Mouse (Mus musculus): ENCODE results near the gene Mrpl14. TPM values are rescaled to one million over a fixed set of nuclear protein-coding genes. Genes with fewer than 3 reads are reported as not detected.

The Mrpl14 gene
- polyA plus RNA-seq, 1 experiment from 2014 or later, result 154 TPM

DNA sequence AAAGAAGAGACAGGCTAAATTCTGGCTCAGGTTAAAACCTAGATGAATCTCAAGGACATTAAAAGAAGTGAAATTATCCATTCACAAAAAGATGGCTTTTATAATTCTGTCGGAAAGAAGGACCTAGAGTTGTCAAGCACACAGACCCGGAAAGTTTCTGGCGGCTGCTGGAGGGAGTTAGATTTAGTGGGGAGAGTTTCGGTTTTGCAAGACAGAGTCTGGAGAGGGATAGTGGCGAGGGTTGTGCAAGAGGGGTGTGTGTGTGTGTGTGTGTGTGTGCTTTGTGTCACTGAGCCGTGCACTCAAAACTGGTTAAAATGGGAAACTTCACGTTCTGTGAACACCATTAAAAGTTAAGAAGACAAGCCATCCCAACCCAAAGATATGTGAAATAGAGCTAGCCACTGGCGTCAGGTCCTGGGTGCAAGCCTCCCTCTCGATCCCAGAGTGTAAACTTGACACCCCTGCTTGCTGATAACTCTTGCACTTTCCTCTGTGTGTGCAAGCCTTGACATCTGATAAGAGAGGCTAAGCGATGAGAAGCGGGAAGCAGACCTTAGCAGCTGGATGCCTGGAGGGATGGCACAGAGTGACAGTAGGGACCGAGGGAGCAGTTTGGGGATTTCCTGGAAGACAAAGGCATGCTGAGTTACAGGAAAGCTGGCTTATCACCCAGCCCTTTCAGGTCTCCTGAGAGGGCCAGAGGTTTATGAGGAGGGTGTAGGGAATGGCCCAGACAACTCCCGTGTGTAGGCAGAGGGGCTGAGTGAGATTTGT is 56.4 kb downstream of the Mrpl14 start:
- 54% methylated on average over 13 of the region's 13 CpGs for WGBS
- Histone ChIP-seq H3K9me3 (ENCODE audit: control insufficient read depth, low read length) (no peaks in the 10 kb centered on the region), H3K9ac (ENCODE audit: low read length) (no peak overlapping the region), H3K4me2 (ENCODE audit: low read depth, severe bottlenecking) (no peak overlapping the region), H3K27me3 (ENCODE audit: control insufficient read depth, insufficient read depth, low read length) (no peaks in the 10 kb centered on the region), H3K27ac (replicated peaks; ENCODE audit: low read depth, low read length) (no peak overlapping the region), H3K4me3 (ENCODE audit: low read depth, low read length) (no peak overlapping the region), H3K4me1 (ENCODE audit: control insufficient read depth, insufficient read depth, low read length) (no peaks in the 10 kb centered on the region; the same call in none of the 2 replicates), H3K36me3 (ENCODE audit: control insufficient read depth, insufficient read depth, low read length) (no peaks in the 10 kb centered on the region)
- DNase-seq (ENCODE audit: low spot score) (no peak), ATAC-seq (ENCODE audit: insufficient number of reproducible peaks, low FRiP score, low TSS enrichment, low read depth) (no peak)

DNA sequence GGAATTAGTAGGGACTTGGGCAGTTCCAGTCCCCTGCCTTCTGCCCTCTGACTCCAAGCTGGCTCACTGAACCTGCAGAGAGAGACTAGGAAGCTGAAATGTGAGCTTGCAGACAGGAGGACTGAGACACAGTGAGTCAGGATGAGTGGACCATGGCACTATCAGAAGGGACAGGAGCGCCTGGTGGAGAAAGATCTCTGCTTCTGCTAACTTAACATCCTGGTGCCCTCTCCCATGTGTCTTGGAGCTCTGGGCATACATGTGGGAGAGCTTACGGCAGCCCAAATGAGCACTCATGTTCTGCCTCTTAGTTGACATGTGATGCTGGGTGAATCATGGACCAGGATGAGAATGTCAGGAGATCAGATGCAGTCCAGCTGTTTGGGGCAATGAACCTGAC is 59.5 kb downstream of the Mrpl14 start:
- H3K4me2 ChIP-seq (ENCODE audit: low read depth, severe bottlenecking), result no peak overlapping the region
- no peak for DNase-seq (ENCODE audit: low spot score)
- no peak overlapping the region for H3K4me3 ChIP-seq (ENCODE audit: low read depth, low read length)
- H3K27me3 ChIP-seq (ENCODE audit: control insufficient read depth, insufficient read depth, low read length), result no peaks in the 10 kb centered on the region
- H3K27ac ChIP-seq (replicated peaks; ENCODE audit: low read depth, low read length), result no peak overlapping the region
- H3K36me3 ChIP-seq (ENCODE audit: control insufficient read depth, insufficient read depth, low read length), result no peaks in the 10 kb centered on the region
- no peak overlapping the region for H3K9ac ChIP-seq (ENCODE audit: low read length)
- 94% methylated on average over 2 of the region's 2 CpGs for WGBS
- ATAC-seq (ENCODE audit: insufficient number of reproducible peaks, low FRiP score, low TSS enrichment, low read depth), result no peak
- no peaks in the 10 kb centered on the region for H3K9me3 ChIP-seq (ENCODE audit: control insufficient read depth, low read length)
- no peaks in the 10 kb centered on the region for H3K4me1 ChIP-seq (ENCODE audit: control insufficient read depth, insufficient read depth, low read length)

DNA sequence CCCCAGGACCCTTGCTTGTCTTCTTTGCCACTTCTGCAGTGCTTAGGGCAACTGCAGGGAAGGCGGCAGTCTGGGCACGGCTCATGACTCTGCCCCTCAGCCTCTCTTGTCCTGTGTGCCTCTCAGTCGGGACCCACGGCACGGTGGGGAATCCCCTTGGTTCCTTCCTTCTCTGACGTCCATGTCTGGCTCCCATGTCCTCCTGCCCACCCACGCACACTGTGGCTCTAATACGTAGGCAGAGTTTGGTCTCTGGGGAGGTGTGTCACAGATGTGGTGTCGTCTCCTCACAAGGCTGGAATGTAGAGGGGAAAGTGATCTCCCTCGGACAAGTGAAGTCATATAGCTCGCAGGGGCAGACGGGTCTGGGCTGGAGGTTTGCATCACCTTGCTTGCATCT is 60.6 kb downstream of the Mrpl14 start:
- 72% methylated on average over 12 of the region's 12 CpGs for WGBS
- no peak overlapping the region for H3K9ac ChIP-seq (ENCODE audit: low read length)
- ATAC-seq (ENCODE audit: insufficient number of reproducible peaks, low FRiP score, low TSS enrichment, low read depth) (no peak), DNase-seq (ENCODE audit: low spot score) (no peak)
- no peaks in the 10 kb centered on the region for H3K36me3 ChIP-seq (ENCODE audit: control insufficient read depth, insufficient read depth, low read length)
- no peak overlapping the region for H3K4me3 ChIP-seq (ENCODE audit: low read depth, low read length)
- H3K9me3 ChIP-seq (ENCODE audit: control insufficient read depth, low read length), result no peaks in the 10 kb centered on the region
- H3K4me1 ChIP-seq (ENCODE audit: control insufficient read depth, insufficient read depth, low read length), result no peaks in the 10 kb centered on the region
- no peak overlapping the region for H3K27ac ChIP-seq (replicated peaks; ENCODE audit: low read depth, low read length)
- H3K27me3 ChIP-seq (ENCODE audit: control insufficient read depth, insufficient read depth, low read length), result no peaks in the 10 kb centered on the region
- H3K4me2 ChIP-seq (ENCODE audit: low read depth, severe bottlenecking), result no peak overlapping the region

DNA sequence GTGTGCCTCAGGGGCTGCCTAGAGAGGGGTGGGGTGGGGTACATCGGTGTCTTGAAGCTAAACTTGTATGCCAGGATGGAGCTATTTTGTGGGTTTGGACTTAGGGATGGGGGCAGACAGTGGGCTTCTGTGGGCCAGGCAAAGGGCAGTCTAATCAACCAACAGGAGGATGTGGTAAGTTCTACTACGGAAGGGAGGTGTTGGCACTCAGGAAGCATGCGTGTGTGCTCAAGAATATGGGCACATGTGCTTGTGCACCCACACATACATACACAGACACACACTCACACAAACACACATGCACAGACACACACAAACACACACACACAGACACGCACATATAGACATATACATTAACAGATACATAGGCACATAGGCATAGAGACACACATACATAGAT is 61.2 kb downstream of the Mrpl14 start:
- Histone ChIP-seq H3K27ac (replicated peaks; ENCODE audit: low read depth, low read length) (no peak overlapping the region), H3K4me2 (ENCODE audit: low read depth, severe bottlenecking) (no peak overlapping the region), H3K9me3 (ENCODE audit: control insufficient read depth, low read length) (no peaks in the 10 kb centered on the region), H3K36me3 (ENCODE audit: control insufficient read depth, insufficient read depth, low read length) (no peaks in the 10 kb centered on the region), H3K4me3 (ENCODE audit: low read depth, low read length) (no peak overlapping the region), H3K27me3 (ENCODE audit: control insufficient read depth, insufficient read depth, low read length) (no peaks in the 10 kb centered on the region), H3K9ac (ENCODE audit: low read length) (no peak overlapping the region), H3K4me1 (ENCODE audit: control insufficient read depth, insufficient read depth, low read length) (no peaks in the 10 kb centered on the region)
- 92% methylated on average over 4 of the region's 4 CpGs for WGBS
- ATAC-seq (ENCODE audit: insufficient number of reproducible peaks, low FRiP score, low TSS enrichment, low read depth) (no peak), DNase-seq (ENCODE audit: low spot score) (no peak)

Other genes with a start within 250 kb of the Mrpl14 start
- gene Spats1, start 210.9 kb upstream of the Mrpl14 start, polyA plus RNA-seq (2014; fragmentation: Nextera tagmentation; extraction: Ambion mirVana), result 0.44 and 0.77 TPM in 2 replicates
- gene Aars2, start 179.5 kb upstream of the Mrpl14 start, polyA plus RNA-seq (2014; fragmentation: Nextera tagmentation; extraction: Ambion mirVana), result 18.4 and 21.0 TPM in 2 replicates
- 0.87 and 1.3 TPM in 2 replicates for gene Tcte1, start 162.9 kb upstream of the Mrpl14 start, polyA plus RNA-seq (2014; fragmentation: Nextera tagmentation; extraction: Ambion mirVana)
- gene Tmem151b, start 136.6 kb upstream of the Mrpl14 start, polyA plus RNA-seq (2014; fragmentation: Nextera tagmentation; extraction: Ambion mirVana), result 5.2 and 5.7 TPM in 2 replicates
- 5.6 and 6.2 TPM in 2 replicates for gene Nfkbie, start 130.6 kb upstream of the Mrpl14 start, polyA plus RNA-seq (2014; fragmentation: Nextera tagmentation; extraction: Ambion mirVana)
- gene Slc35b2, start 122.4 kb upstream of the Mrpl14 start, polyA plus RNA-seq (2014; fragmentation: Nextera tagmentation; extraction: Ambion mirVana), result 90.5 and 92.0 TPM in 2 replicates
- 1,903 and 1,914 TPM in 2 replicates for gene Hsp90ab1, start 113.1 kb upstream of the Mrpl14 start, polyA plus RNA-seq (2014; fragmentation: Nextera tagmentation; extraction: Ambion mirVana)
- 38.9 and 41.4 TPM in 2 replicates for gene Slc29a1, start 86.7 kb upstream of the Mrpl14 start, polyA plus RNA-seq (2014; fragmentation: Nextera tagmentation; extraction: Ambion mirVana)
- gene Mymx, start 84.2 kb upstream of the Mrpl14 start, polyA plus RNA-seq (2014; fragmentation: Nextera tagmentation; extraction: Ambion mirVana), result 4.8 and 7.0 TPM in 2 replicates
- 0.26 and 0.81 TPM in 2 replicates for gene Capn11, start 27.0 kb upstream of the Mrpl14 start, polyA plus RNA-seq (2014; fragmentation: Nextera tagmentation; extraction: Ambion mirVana)
- 23.3 and 23.6 TPM in 2 replicates for gene Tmem63b, start 583 bp downstream of the Mrpl14 start, polyA plus RNA-seq (2014; fragmentation: Nextera tagmentation; extraction: Ambion mirVana)
- not detected in 2 replicates for gene 1600014C23Rik, start 47.5 kb downstream of the Mrpl14 start, polyA plus RNA-seq (2014; fragmentation: Nextera tagmentation; extraction: Ambion mirVana)

Data from limb, embryonic 11.5 days (tissue).